In the genomic region with DNA sequence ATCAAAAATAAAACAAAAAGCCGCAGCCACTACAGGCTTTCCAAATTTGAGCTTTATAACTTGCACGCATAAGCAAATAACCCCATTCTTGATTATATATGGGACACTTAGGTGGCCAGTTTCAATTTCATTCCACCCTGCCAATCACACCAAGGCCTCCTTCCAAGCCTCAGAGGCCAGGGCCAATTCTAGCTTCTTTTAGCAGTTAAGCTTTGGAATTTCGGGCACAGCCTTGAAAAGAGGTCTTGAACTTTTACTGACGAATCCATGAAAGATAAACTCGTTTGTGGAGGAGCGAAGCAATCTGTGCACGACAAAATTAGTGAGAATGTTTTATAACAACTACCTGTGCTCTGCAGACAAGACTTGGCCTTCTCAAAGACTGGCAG, we compare ENCODE assay signal across 9 mouse cellular contexts. TPM values are rescaled to one million over a fixed set of nuclear protein-coding genes. Genes with fewer than 3 reads are reported as not detected.
DNase-seq lines count a peak whose midpoint lies in the region; ATAC-seq and TF ChIP-seq lines count a peak whose summit lies in the region.
"Had no signal": no experiment of that assay in that cellular context is flagged by ENCODE, and none has a peak within 500 bp of the region (broad histone marks: within the 10 kb centered on the region; RNA-seq: fewer than 3 reads in every experiment).

No protein-coding gene starts in this region.

- H3K9ac ChIP-seq in heart, embryonic 11.5 days (ENCODE audit: low read depth, low read length): peak overlapping the region; percentile 91
- peak overlapping the region; percentile 86 for H3K9ac ChIP-seq in heart, embryonic 16.5 days (ENCODE audit: low read length)

- intact Hi-C loops in heart, postnatal 36 days (cut with DNase I): loop anchor here (2.0 kb wide), 1 partner anchor 17 kb away; a partner anchor contains a TSS
- intact Hi-C loops in left cerebral cortex, postnatal 36 days (cut with DNase I): no loop called here

- H3K4me3 ChIP-seq in heart, embryonic 11.5 days (ENCODE audit: low read depth, low read length): peak overlapping the region; percentile 71
- H3K4me3 ChIP-seq in G1E (ENCODE audit: low read depth, low read length): peak overlapping the region; percentile 69
- peak overlapping the region; percentile 67 for H3K4me3 ChIP-seq in heart, embryonic 16.5 days (ENCODE audit: low read length)

- no peaks in the 10 kb centered on the region for H3K9me3 ChIP-seq in heart, embryonic 11.5 days (replicated peaks; ENCODE audit: control insufficient read depth, low read length)
- no peaks in the 10 kb centered on the region for H3K9me3 ChIP-seq in G1E (replicated peaks)
- no peaks in the 10 kb centered on the region for H3K9me3 ChIP-seq in heart, embryonic 16.5 days (replicated peaks; ENCODE audit: control insufficient read depth, low read length)

- ATAC-seq in heart, embryonic 11.5 days (replicated peaks; ENCODE audit: insufficient number of reproducible peaks, low FRiP score, low TSS enrichment): no peak
- ATAC-seq in G1E (ENCODE audit: extremely low read depth, insufficient number of reproducible peaks, low FRiP score, poor library complexity, severe bottlenecking): no peak
- no peak for ATAC-seq in heart, embryonic 16.5 days (replicated peaks; ENCODE audit: extremely low read depth, insufficient read depth, low FRiP score)

- peak overlapping the region; percentile 98 for H3K27ac ChIP-seq in heart, embryonic 11.5 days (ENCODE audit: low read depth, low read length)
- H3K27ac ChIP-seq in heart, embryonic 16.5 days (ENCODE audit: low read length): peak overlapping the region; percentile 97

- no peak for DNase-seq in heart, postnatal 36 days
- no peak for DNase-seq in G1E (ENCODE audit: low spot score)
- peak; percentile 49 for DNase-seq in lung, postnatal 10 days
- no peak for DNase-seq in left cerebral cortex, postnatal 36 days (ENCODE audit: low spot score in 2 of 2)
- DNase-seq in right cerebral cortex, postnatal 36 days (ENCODE audit: low spot score in 2 of 2): no peak
- no peak for DNase-seq in ovary, postnatal 36 days (ENCODE audit: low spot score)

- 42% methylated on average over 7 of the region's 7 CpGs for WGBS in heart, embryonic 11.5 days (ENCODE audit: insufficient replicate concordance)
- 33% methylated on average over 7 of the region's 7 CpGs for WGBS in heart, embryonic 16.5 days

- peak overlapping the region; percentile 89 for H3K4me2 ChIP-seq in heart, embryonic 11.5 days
- peak overlapping the region; percentile 81 for H3K4me2 ChIP-seq in heart, embryonic 16.5 days (ENCODE audit: low read depth, low read length)

- peaks cover 11% of the 10 kb centered on the region; the same call in 1 of the 2 replicates for H3K4me1 ChIP-seq in heart, embryonic 11.5 days (ENCODE audit: control insufficient read depth, insufficient read depth, low read length)
- H3K4me1 ChIP-seq in G1E (ENCODE audit: insufficient read depth, low read depth, low read length): peaks cover 70% of the 10 kb centered on the region
- peaks cover 21% of the 10 kb centered on the region for H3K4me1 ChIP-seq in heart, embryonic 16.5 days (ENCODE audit: control insufficient read depth, insufficient read depth, low read length)

- TF ChIP-seq CTCF in G1E (IDR thresholded peaks at IDR 0.05; ENCODE audit: low read depth, low read length): no peak

- no peaks in the 10 kb centered on the region; the same call in 1 of the 2 replicates for H3K27me3 ChIP-seq in heart, embryonic 11.5 days (ENCODE audit: control insufficient read depth, insufficient read depth, low read length)
- no peaks in the 10 kb centered on the region for H3K27me3 ChIP-seq in G1E (ENCODE audit: insufficient read depth, low read length)
- no peaks in the 10 kb centered on the region for H3K27me3 ChIP-seq in heart, embryonic 16.5 days (ENCODE audit: control insufficient read depth, insufficient read depth, low read length)
- H3K27me3 ChIP-seq: Patski had no signal

- peaks cover 4% of the 10 kb centered on the region; the same call in 1 of the 2 replicates for H3K36me3 ChIP-seq in heart, embryonic 11.5 days (ENCODE audit: control insufficient read depth, insufficient read depth, low read length)
- H3K36me3 ChIP-seq in G1E (replicated peaks): peaks cover 22% of the 10 kb centered on the region
- H3K36me3 ChIP-seq in heart, embryonic 16.5 days (ENCODE audit: control insufficient read depth, insufficient read depth): peaks cover 3% of the 10 kb centered on the region; the same call in 1 of the 2 replicates

RNA-seq across cellular contexts. Expression of a gene that starts 10.4 kb away (rescaled TPM):
- 16.0 and 18.8 TPM in 2 replicates for polyA plus RNA-seq in heart, embryonic 11.5 days (2014; fragmentation: Nextera tagmentation; extraction: Ambion mirVana)
- 10 to 100 TPM; 11.6 to 14.2 TPM for total RNA-seq in heart, postnatal 36 days (2021)
- total RNA-seq in G1E (2014; fragmentation: Nextera tagmentation): 26.1 and 34.6 TPM in 2 replicates
- total RNA-seq in G1E (2017): 7.4 TPM in 2 replicates
- 4.4 and 6.7 TPM in 2 replicates for polyA plus RNA-seq in G1E (2012)
- 16.2 and 19.0 TPM in 2 replicates for polyA plus RNA-seq in heart, embryonic 16.5 days (2015; fragmentation: Nextera tagmentation; extraction: Ambion mirVana)
- 100 to 1,000 TPM; 118 to 119 TPM for total RNA-seq in left cerebral cortex, postnatal 36 days (2021)

RNA-seq across cellular contexts. Expression of a gene that starts 12.2 kb away (rescaled TPM):
- 0.21 TPM in 1 of 2 replicates, not detected in the other for polyA plus RNA-seq in heart, embryonic 11.5 days (2014; fragmentation: Nextera tagmentation; extraction: Ambion mirVana)
- total RNA-seq in heart, postnatal 36 days (2021): under 1 TPM; 0.11 to 0.19 TPM
- total RNA-seq in G1E (2014; fragmentation: Nextera tagmentation) (not detected in 2 replicates), G1E (2017) (0.05 TPM in 1 of 2 replicates, not detected in the other)
- 0.02 and 0.04 TPM in 2 replicates for polyA plus RNA-seq in G1E (2012)
- 0.14 and 0.25 TPM in 2 replicates for polyA plus RNA-seq in heart, embryonic 16.5 days (2015; fragmentation: Nextera tagmentation; extraction: Ambion mirVana)
- 1 to 10 TPM; 3.3 to 5.8 TPM for total RNA-seq in left cerebral cortex, postnatal 36 days (2021)

RNA-seq across cellular contexts. Expression of a gene that starts 17.3 kb away (rescaled TPM):
- 2.7 and 2.9 TPM in 2 replicates for polyA plus RNA-seq in heart, embryonic 11.5 days (2014; fragmentation: Nextera tagmentation; extraction: Ambion mirVana)
- 1 to 10 TPM; 4.6 to 4.8 TPM for total RNA-seq in heart, postnatal 36 days (2021)
- total RNA-seq in G1E (2014; fragmentation: Nextera tagmentation) (0.60 TPM in 1 of 2 replicates, not detected in the other), G1E (2017) (0.35 and 0.49 TPM in 2 replicates)
- 0.39 and 0.41 TPM in 2 replicates for polyA plus RNA-seq in G1E (2012)
- 12.9 and 13.0 TPM in 2 replicates for polyA plus RNA-seq in heart, embryonic 16.5 days (2015; fragmentation: Nextera tagmentation; extraction: Ambion mirVana)
- total RNA-seq in left cerebral cortex, postnatal 36 days (2021): 1 to 10 TPM; 3.4 to 4.1 TPM

RNA-seq across cellular contexts. Expression of a gene that starts 43.5 kb away (rescaled TPM):
- 35.3 and 38.4 TPM in 2 replicates for polyA plus RNA-seq in heart, embryonic 11.5 days (2014; fragmentation: Nextera tagmentation; extraction: Ambion mirVana)
- 10 to 100 TPM; 61.0 to 69.7 TPM for total RNA-seq in heart, postnatal 36 days (2021)
- 25.6 and 32.7 TPM in 2 replicates for total RNA-seq in G1E (2014; fragmentation: Nextera tagmentation)
- total RNA-seq in G1E (2017): 21.7 and 28.5 TPM in 2 replicates
- polyA plus RNA-seq in G1E (2012): 122 and 157 TPM in 2 replicates
- polyA plus RNA-seq in heart, embryonic 16.5 days (2015; fragmentation: Nextera tagmentation; extraction: Ambion mirVana): 38.0 and 45.8 TPM in 2 replicates
- 10 to 100 TPM; 36.2 to 36.3 TPM for total RNA-seq in left cerebral cortex, postnatal 36 days (2021)

RNA-seq across cellular contexts. Expression of a gene that starts 51.5 kb away (rescaled TPM):
- 63.0 and 64.3 TPM in 2 replicates for polyA plus RNA-seq in heart, embryonic 11.5 days (2014; fragmentation: Nextera tagmentation; extraction: Ambion mirVana)
- 10 to 100 TPM; 48.6 to 52.3 TPM for total RNA-seq in heart, postnatal 36 days (2021)
- total RNA-seq in G1E (2014; fragmentation: Nextera tagmentation): 35.6 and 41.8 TPM in 2 replicates
- total RNA-seq in G1E (2017): 39.7 and 42.2 TPM in 2 replicates
- 91.6 and 94.7 TPM in 2 replicates for polyA plus RNA-seq in G1E (2012)
- 64.4 and 68.6 TPM in 2 replicates for polyA plus RNA-seq in heart, embryonic 16.5 days (2015; fragmentation: Nextera tagmentation; extraction: Ambion mirVana)
- total RNA-seq in left cerebral cortex, postnatal 36 days (2021): 10 to 100 TPM; 36.1 to 47.5 TPM
